Mouse (Mus musculus) E14TG2a.4 (cell line): ENCODE measurements around the gene Pgp.

Experiments
- CTCF ChIP-seq: conservative IDR thresholded peaks from 2 replicates; pipeline ENCODE4 v1.5.1; 2014; ENCODE audit warnings: low read length
- NANOG ChIP-seq: IDR thresholded peaks from 2 replicates; pipeline ENCODE4 v1.6.1; 2014; ENCODE audit warnings: borderline replicate concordance, low read length, mixed read lengths

- TF ChIP-seq CTCF = no peak
- TF ChIP-seq NANOG = no peak
Observed at GRCm38 (mm10) chr17:24507806-24508460, 37.7 kb downstream of the Pgp start.
